Mouse (Mus musculus): Measurements from ENCODE around the gene Hspb9.

- TF ChIP-seq CTCF (IDR thresholded peaks at IDR 0.05; ENCODE audit: borderline replicate concordance, insufficient read depth, low read depth, low read length) = no peak
- TF ChIP-seq POLR2A (IDR thresholded peaks at IDR 0.05; ENCODE audit: borderline replicate concordance, insufficient read depth, low read length) = no peak
Observed at GRCm38 (mm10) chr11:100724919-100725512, 11.4 kb downstream of the Hspb9 start.

Data from cerebellum, adult 2 months (tissue).